Mouse (Mus musculus): Measurements from ENCODE around the gene Mphosph9.

Gene Mphosph9

DNA sequence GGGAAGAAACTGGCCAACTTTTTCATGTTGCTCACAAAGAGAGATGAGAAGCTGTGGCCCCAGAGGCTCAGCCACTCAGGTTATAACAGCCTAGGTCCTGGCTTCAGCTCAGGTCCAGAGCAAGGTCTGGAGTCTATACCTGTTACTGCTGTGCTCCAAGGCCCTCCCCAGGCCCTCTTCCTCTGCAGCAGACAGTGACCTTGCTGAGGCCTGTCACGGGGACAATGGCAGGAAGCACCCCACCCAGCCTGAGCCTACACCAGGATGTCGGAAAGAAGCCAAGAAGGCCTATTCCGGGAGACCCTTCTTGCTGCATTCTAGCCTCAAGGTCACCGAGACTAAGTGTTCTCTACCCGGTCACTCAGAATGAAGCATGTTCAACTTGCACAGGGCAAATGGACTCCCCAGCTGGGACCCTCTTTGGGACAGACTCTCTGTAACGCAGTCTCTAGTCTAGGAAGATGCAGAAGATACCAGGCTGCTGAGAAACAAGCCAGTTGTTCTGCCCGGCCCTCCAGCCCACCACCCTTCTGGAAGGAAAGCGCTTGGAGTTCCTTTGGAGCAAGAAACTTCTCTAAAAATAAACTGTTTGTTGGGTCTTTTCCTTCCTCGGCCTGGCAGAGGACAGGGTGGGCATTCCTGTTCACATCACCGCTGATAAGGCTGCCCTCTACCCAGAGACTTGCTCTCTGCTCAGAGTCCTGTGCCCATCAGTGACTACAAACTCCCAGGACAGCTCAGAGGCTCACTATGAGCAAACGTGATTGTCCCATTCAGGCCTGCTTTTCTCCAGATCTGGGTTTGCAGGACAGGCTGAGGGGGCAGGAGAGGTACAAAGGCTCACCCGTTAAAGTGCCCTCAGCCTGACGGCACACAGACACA lies 113.9 kb downstream of the Mphosph9 start:
- DNase-seq (ENCODE audit: low spot score): no peak

DNA sequence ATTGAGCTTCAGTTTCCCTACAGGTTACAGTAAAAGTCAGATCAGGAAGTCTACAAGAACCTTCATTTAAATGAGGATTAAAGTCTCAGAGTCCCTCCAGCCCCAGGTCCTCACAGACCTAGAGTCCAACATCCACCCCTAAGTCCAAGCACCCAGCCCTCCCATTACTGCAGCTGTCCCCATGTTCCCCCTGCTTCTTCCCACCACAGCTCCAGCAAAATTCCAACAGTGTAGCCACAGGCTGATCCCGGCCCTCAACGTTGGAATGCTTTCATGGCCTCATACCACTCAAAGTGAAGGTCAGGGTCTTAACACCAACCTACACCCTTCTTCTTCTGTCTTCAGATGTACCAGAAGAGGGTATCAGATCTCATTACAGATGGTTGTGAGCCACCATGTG lies 116.1 kb downstream of the Mphosph9 start:
- DNase-seq (ENCODE audit: low spot score): no peak

DNA sequence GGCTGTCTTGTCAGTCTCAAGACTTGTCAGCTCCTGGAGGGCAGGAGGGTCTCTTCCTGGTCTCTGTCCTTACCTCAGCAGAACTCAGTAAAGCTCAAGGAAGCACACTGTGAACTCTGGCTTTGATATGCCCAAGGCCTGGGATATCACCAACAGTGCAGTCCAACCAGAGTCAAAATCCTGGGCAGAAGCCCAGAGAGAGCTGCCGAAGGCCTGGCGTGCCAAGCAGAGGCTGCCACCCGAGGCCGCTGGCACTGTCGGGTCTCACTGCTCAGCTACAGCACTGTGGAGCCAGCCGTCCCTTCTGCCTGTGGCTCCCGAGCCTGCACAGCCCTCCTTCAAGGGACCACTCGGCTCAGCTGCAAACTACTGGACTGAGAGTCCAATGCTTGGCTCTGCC lies 116.5 kb downstream of the Mphosph9 start:
- peak; percentile 72 for DNase-seq (ENCODE audit: low spot score)

DNA sequence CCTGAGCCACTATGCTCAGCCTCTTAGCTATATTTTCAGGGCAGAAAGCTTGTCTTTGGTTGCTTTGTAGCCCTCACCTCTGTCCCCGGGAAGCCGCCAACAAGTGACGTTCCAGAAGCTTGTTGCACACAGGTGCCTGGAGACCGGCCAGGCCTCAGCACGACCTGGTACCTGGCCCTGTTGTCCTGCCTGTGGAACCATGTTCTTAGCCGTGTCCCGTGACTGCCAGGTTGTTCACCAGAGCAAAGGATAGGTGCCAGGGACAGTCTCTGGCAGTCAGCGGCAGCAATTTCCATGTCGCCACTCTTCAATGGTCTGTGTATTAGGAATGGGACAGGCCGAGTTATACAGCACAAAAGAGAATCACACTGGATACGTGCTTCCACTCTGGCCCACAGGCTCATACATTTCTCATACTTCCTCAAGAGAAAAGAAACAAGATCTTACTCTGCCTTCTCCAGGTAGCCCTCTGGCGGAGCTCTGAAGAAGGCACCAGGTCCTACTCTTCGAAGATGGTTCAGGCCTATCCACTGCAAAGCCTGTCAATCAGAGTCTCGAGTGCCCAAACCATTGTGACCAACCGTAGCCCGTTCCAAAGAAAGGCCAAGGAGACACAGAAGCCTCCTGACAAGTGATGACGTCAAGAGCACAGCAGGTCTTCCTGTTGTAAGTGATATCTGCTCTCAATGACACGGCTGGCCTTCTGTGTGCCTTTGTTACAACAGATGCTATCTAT lies 117.3 kb downstream of the Mphosph9 start:
- no peak for DNase-seq (ENCODE audit: low spot score)

DNA sequence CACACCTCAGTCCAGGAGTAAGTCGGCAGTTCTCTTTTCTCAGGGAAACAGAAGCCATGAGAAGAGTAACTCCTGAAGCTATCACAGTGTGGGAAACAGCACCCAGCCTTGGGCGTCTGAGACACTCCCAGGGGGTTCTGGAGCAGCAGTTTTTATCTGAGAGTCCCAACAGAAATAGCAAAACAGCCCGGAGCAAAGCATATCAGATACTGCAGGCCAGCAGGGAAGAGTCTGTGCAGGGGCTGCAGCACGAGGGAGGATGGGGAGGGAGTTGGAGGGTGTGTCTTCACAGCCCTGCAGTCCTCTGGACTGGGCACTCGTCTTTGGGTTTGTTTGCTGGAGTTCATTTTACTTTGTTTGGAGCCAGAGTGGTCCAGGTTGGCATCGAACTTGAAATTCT lies 117.9 kb downstream of the Mphosph9 start:
- no peak for DNase-seq (ENCODE audit: low spot score)

DNA sequence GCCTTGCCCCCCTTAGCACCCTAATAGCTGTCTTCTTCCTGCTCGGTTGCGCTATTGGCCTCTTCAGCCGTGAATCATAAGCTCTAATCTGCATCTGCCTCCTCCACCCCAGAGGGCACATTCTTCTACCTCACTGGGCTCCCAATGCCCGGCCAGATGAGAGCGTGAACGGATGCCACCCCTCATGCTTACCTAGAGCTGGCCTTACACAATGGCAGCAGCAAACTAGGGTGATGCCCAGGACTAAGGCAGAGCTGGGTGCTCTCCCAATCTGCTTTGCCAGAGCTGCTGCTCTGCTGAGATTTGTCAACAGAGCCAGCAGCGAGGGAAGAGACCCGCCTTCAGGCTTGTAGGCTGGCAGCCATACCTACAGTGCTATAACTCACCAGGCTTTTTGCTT lies 119.7 kb downstream of the Mphosph9 start:
- no peak for DNase-seq (ENCODE audit: low spot score)

DNA sequence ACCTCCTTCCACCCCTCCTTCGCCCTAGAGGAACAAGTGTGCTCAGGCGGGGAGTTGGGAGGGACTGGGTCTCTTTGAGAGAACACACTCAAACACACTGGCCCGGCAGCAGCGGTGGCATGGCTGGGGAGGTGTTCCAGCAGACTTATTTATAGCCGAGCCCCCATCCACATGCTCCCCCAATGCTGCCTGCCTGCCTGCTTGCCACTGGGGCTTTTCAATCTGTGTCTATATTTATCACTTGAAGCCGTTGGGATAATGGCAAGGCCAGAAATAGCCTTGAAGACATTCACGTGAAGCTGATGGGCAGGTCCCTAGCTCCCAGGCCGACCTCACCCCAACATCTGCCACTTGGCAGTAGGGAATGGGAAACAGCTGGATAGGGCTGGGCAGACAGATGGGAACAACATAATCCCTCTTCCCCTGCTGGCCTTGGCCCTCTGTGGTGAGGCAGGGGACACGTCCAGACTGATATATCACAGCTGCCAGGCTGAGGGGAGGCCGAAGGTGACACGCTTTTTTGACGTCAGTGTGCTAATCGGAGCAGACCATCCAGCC lies 121.2 kb downstream of the Mphosph9 start:
- peak; percentile 56 for DNase-seq (ENCODE audit: low spot score)

DNA sequence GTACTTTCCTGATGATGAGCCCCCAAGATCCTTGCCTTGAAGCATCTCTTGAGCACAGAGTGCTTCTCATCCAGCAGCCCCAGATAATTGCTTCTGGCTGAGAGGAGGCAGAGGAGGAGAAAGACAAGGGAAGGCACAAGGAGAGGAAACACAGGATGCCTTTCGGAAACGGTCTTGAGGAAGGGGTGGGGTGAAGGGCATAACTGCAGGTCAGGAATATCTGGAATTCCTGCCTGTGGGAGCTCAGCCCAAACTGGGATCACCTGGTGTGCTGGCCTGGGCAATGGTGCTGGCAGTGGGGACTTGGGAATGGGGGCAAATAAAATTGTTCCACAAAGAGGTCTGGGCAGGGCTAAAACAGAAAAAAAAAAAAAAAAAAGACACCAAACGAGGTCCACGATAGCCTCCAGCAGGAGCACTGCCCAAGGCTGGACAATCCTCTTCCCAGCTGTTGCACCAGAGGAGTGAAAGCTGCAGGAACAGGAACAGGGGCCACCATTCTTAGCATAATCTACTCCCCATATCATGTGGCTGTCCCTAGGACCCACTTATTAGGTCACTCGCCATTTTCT lies 121.9 kb downstream of the Mphosph9 start:
- no peak for DNase-seq (ENCODE audit: low spot score)

DNA sequence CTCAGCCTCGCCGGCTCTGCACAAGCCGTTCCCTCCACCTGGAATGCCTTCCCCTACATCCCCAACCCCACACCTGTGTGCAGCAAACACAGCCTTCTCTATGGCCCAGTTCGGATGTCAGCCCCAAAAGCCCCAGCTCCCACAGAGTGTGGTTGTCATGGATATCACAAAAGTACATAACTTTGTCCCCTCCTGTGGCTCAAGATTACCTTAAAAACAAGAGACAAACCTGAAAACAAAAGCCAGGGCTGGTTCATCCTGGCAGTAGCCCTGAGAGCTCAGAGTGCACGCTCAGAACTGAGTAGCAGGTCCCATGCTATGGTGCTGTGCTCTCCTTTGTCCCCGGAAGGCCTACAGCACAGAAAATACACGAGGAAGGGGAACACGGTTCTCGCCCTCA lies 122.6 kb downstream of the Mphosph9 start:
- no peak for DNase-seq (ENCODE audit: low spot score)

DNA sequence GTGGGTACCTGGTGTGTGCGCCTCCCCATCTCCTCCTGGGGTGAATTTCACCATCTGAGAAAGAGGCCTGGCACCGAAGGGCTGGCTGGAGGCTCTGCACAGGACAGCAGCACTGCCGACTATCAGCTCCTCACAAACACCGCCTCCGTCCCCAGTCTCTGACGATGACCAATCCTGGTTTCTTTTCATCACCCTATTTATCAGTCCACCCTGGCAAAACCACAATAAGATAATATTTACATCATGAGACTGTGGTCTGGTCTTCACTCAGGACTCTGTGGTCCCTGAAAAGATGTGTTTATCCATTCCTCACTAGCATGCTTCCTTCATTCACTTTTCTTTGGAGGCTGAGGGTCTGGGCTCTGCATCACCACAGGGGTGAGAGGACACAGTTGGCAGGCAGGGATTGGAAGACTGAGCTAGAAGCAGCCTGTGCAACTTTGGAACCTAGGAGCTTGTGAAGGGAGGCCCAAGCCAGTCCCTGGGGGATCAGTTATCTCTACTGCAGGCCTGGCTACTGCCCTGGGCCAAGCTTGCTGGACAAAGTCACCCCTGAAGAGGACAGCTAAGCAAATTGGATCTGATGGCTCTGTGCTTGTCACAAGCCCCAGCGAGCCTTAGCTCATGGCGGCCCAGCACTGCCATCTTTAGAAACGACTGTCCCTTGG lies 123.5 kb downstream of the Mphosph9 start:
- no peak for DNase-seq (ENCODE audit: low spot score)

DNA sequence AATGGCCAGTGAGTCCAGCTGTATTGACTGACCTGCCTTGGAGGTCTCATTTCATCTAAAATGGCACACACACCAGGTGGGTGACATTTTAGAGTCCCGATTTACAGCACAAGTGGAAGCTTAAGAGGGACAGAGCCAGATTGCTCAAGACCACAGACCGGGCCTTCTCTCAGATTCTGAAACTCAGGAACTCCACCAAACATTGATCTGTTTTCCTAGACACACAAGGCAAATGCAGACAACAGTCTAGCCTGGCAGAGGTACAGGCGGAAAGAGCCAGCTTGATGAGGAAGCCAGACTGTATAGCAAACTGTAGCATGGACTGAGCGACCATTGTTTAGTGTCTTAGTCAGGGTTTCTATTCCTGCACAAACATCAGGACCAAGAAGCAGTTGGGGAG lies 124.5 kb downstream of the Mphosph9 start:
- no peak for DNase-seq (ENCODE audit: low spot score)

DNA sequence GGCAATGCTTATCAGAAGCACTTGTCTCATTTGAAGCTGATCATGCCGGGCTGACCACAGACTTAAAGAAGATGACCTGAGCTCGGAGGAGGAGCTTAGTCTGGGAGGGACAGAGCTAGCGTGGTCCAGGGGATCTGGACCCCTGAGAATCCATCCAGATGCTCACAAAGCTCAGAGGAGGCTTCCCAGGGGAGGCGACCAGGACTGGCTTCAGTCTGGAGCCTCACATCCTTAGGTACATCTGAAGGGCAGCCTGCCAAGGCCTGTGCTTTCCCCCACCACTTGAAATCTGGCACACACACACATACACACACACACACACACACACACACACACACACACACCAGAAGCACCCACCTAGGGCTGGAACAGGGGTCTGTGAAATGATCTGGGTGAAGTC lies 125.7 kb downstream of the Mphosph9 start:
- DNase-seq (ENCODE audit: low spot score): no peak

DNA sequence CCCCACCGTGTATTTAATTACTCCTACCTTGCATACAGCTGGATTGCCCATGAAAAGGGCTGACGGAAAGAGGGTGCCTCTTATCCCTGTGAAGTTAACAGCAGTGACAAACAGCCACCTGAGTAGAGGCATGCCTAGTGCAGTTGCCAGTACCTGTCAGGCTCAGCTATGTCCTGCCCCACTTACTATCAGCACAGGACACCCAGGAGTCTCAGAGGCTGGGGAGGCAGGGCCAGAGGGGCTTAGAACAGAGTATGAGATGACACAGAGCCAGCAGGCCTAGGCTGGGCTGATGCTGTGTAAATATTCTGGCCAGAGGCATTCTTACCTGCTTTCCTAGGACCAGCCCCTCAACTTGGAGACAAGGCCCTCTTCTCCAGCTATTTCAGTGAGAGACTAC lies 126.2 kb downstream of the Mphosph9 start:
- no peak for DNase-seq (ENCODE audit: low spot score)

Data from testis, postnatal 14 days (tissue).